Mouse (Mus musculus): ENCODE data around the gene Olfr822.
"Not testable (repeated sequence)": the region's sequence is repeated elsewhere in the genome, so short reads cannot be mapped to it uniquely, and the experiment has no call there.

The Olfr822 gene

GRCm38 (mm10) chr10:130070910-130071309 lies at the start of gene Olfr822:
Gene Olfr822, plus strand, starts transcription at chr10:130071210.
- no peak for DNase-seq (ENCODE audit: low spot score in 2 of 2)

GRCm38 (mm10) chr10:130030048-130030447 lies 41.0 kb upstream of the Olfr822 start, which contains the start of gene Olfr821:
Gene Olfr821, plus strand, starts transcription at chr10:130030348.
- no peak for DNase-seq (ENCODE audit: low spot score in 2 of 2)

- no peak for DNase-seq (ENCODE audit: low spot score in 2 of 2)
Measured at GRCm38 (mm10) chr10:130037096-130037495, 33.9 kb upstream of the Olfr822 start.

GRCm38 (mm10) chr10:130092838-130093440 lies 21.9 kb downstream of the Olfr822 start:
- DNase-seq (ENCODE audit: low spot score in 2 of 2), result peak; percentile 15 to 53

- DNase-seq (ENCODE audit: low spot score in 2 of 2), result no peak
Measured at GRCm38 (mm10) chr10:130096104-130096503, 25.1 kb downstream of the Olfr822 start.

DNA sequence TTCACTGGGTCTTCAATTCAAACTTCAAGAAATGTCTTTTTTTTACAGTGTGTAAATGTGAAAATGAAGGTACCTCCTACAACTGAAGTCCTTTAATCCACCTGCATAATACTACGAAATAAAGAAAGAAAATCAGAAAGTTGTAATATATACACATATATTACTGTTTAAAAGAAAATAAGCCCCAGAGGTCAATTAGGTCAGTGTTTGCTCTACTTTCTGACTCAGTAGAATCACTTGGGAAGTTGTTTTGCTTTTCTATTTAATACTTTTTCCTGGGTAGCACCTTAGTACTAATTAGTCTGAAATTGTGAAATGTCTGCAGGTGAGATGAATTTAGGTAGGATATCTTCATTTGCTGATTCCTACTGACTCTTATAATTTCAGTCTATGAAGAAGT lies 44.3 kb downstream of the Olfr822 start, which contains the start of gene Olfr823:
Gene Olfr823, minus strand, starts transcription at position 101 of the 400 bp plus-strand sequence.
- DNase-seq (ENCODE audit: low spot score in 2 of 2), result not testable (repeated sequence)

DNA sequence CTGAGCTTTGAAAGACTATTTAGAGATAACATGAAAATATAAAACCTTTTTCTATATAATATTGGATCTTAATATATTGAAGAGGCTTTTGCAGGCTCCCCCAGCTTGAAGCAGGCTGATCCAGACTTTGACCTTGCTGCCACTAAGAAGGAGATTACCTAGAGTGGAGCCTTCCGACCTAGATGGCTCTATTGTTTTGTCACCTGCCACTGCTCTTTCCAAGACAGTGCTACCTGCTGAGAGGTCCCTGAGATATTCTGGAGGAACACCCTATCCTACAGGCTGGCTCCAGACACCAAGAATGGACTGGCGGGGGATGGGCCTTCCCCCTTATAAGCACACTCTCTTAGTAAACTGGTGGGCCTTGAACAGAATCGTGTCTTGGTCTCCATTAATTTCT lies 45.0 kb downstream of the Olfr822 start:
- not testable (repeated sequence) for DNase-seq (ENCODE audit: low spot score in 2 of 2)

Measured in frontal cortex, postnatal 10 days (tissue).